Mouse (Mus musculus): Measurements from ENCODE around the gene Znhit1. TPM values are rescaled to one million over a fixed set of nuclear protein-coding genes. Genes with fewer than 3 reads are reported as not detected.

Znhit1 gene
- polyA plus RNA-seq (2014; fragmentation: Nextera tagmentation; extraction: Ambion mirVana) = 92.4 and 92.9 TPM in 2 replicates

DNA sequence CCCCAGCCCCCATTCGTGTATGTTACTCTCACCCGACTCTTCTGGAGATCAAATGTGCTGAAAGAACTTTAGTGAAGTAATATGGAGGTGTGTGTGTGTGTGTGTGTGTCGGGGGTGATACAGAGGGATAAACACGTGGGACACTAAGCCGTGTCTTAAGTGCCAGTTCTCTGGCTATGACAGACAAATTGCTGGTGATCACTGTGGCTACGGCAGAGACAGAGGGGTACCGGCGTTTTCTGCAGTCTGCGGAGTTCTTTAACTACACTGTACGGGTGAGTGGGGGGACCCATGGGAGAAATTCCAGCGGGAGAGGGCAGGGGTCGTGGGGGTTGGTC is at the start of gene Znhit1:
Znhit1 (minus strand) TSS at position 88 of the 338 bp plus-strand sequence.
- Histone ChIP-seq H3K4me2 (peak within 1 kb of the TSS; percentile 98), H3K4me1 (ENCODE audit: control insufficient read depth, insufficient read depth, low read length) (peaks cover 12% of the 10 kb centered on the region; the same call in 1 of the 2 replicates), H3K9ac (ENCODE audit: low read depth, low read length) (peak within 1 kb of the TSS; percentile 85), H3K27ac (ENCODE audit: low read depth, low read length) (peak within 1 kb of the TSS; percentile 94), H3K9me3 (replicated peaks; ENCODE audit: control insufficient read depth, low read length) (no peaks in the 10 kb centered on the region), H3K36me3 (ENCODE audit: control insufficient read depth, insufficient read depth, low read length) (peaks cover 24% of the 10 kb centered on the region), H3K27me3 (ENCODE audit: control insufficient read depth, insufficient read depth, low read length) (no peaks in the 10 kb centered on the region), H3K4me3 (ENCODE audit: low read depth, low read length) (peak within 1 kb of the TSS; percentile 82)
- ATAC-seq (replicated peaks; ENCODE audit: insufficient number of reproducible peaks, low FRiP score, low TSS enrichment) = no peak
- WGBS (ENCODE audit: insufficient replicate concordance) = 14% methylated on average over 12 of the region's 12 CpGs

DNA sequence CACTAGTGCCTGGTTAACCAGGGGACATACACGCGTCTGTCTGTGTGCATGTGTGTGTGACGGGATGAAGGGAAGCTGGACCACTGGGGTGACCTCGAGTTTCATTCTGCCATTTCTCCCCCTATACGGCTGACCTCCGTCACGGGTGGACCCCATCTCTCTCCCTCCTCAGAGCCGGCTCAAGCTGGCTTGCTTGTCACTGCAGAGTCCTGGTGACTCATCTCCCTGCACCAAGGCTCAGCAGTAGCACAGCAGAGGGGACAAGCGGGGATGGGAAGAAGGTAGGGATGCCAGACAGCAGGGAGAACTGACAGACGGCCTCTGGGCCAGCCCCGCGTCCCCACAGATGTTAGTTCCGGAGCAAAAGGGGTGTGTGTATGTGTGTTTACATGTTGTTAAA is 48.4 kb upstream of the Znhit1 start:
- Histone ChIP-seq H3K4me1 (ENCODE audit: control insufficient read depth, insufficient read depth, low read length) (peaks cover 13% of the 10 kb centered on the region), H3K9me3 (replicated peaks; ENCODE audit: control insufficient read depth, low read length) (no peaks in the 10 kb centered on the region), H3K27me3 (ENCODE audit: control insufficient read depth, insufficient read depth, low read length) (peaks cover 12% of the 10 kb centered on the region), H3K27ac (ENCODE audit: low read depth, low read length) (no peak overlapping the region), H3K4me2 (no peak overlapping the region), H3K36me3 (ENCODE audit: control insufficient read depth, insufficient read depth, low read length) (peaks cover 5% of the 10 kb centered on the region), H3K4me3 (ENCODE audit: low read depth, low read length) (no peak overlapping the region), H3K9ac (ENCODE audit: low read depth, low read length) (no peak overlapping the region)
- no peak for ATAC-seq (replicated peaks; ENCODE audit: insufficient number of reproducible peaks, low FRiP score, low TSS enrichment)
- WGBS (ENCODE audit: insufficient replicate concordance) = 78% methylated on average over 13 of the region's 13 CpGs

DNA sequence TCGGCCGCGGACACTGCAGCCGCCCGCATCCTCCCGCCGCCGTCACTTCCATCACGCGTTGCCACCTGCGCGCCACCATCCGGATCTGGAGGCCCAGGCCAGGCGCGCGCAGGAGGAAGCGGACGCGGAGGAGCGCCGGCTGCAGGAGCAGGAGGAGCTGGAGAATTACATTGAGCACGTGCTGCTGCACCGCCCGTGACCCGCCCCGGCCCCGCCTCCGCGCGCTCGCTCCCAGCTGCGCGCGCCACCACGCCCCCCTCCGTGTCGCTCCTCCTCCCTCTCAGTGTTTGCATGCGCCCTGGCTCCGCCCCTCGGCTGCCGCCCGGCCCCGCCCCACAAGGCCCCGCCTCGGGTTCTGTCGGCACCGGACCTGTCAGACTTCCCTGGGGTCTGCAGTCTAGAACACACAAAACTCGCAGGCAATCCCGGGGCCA is 44.8 kb upstream of the Znhit1 start:
- Histone ChIP-seq H3K4me1 (ENCODE audit: control insufficient read depth, insufficient read depth, low read length) (peaks cover 22% of the 10 kb centered on the region), H3K4me3 (ENCODE audit: low read depth, low read length) (peak overlapping the region; percentile 53), H3K9me3 (replicated peaks; ENCODE audit: control insufficient read depth, low read length) (no peaks in the 10 kb centered on the region), H3K27ac (ENCODE audit: low read depth, low read length) (no peak overlapping the region), H3K27me3 (ENCODE audit: control insufficient read depth, insufficient read depth, low read length) (peaks cover 46% of the 10 kb centered on the region), H3K9ac (ENCODE audit: low read depth, low read length) (no peak overlapping the region), H3K36me3 (ENCODE audit: control insufficient read depth, insufficient read depth, low read length) (no peaks in the 10 kb centered on the region; the same call in 1 of the 2 replicates), H3K4me2 (peak overlapping the region; percentile 99)
- WGBS (ENCODE audit: insufficient replicate concordance) = under 1% methylated on average over 48 of the region's 49 CpGs
- ATAC-seq (replicated peaks; ENCODE audit: insufficient number of reproducible peaks, low FRiP score, low TSS enrichment) = peak; percentile 78

GRCm38 (mm10) chr5:137032033-137032421 is 44.2 kb upstream of the Znhit1 start:
- Histone ChIP-seq H3K4me3 (ENCODE audit: low read depth, low read length) (peak overlapping the region; percentile 53), H3K9me3 (replicated peaks; ENCODE audit: control insufficient read depth, low read length) (no peaks in the 10 kb centered on the region), H3K4me1 (ENCODE audit: control insufficient read depth, insufficient read depth, low read length) (peaks cover 22% of the 10 kb centered on the region), H3K36me3 (ENCODE audit: control insufficient read depth, insufficient read depth, low read length) (no peaks in the 10 kb centered on the region; the same call in 1 of the 2 replicates), H3K4me2 (peak overlapping the region; percentile 99), H3K27me3 (ENCODE audit: control insufficient read depth, insufficient read depth, low read length) (peaks cover 49% of the 10 kb centered on the region), H3K27ac (ENCODE audit: low read depth, low read length) (no peak overlapping the region), H3K9ac (ENCODE audit: low read depth, low read length) (no peak overlapping the region)
- under 1% methylated on average over 31 of the region's 33 CpGs for WGBS (ENCODE audit: insufficient replicate concordance)
- no peak for ATAC-seq (replicated peaks; ENCODE audit: insufficient number of reproducible peaks, low FRiP score, low TSS enrichment)

GRCm38 (mm10) chr5:137031076-137032032 is 43.5 kb upstream of the Znhit1 start:
- Histone ChIP-seq H3K4me3 (ENCODE audit: low read depth, low read length) (peak overlapping the region; percentile 53), H3K36me3 (ENCODE audit: control insufficient read depth, insufficient read depth, low read length) (no peaks in the 10 kb centered on the region), H3K4me2 (peak overlapping the region; percentile 99), H3K9me3 (replicated peaks; ENCODE audit: control insufficient read depth, low read length) (no peaks in the 10 kb centered on the region), H3K27ac (ENCODE audit: low read depth, low read length) (no peak overlapping the region), H3K27me3 (ENCODE audit: control insufficient read depth, insufficient read depth, low read length) (peaks cover 55% of the 10 kb centered on the region), H3K4me1 (ENCODE audit: control insufficient read depth, insufficient read depth, low read length) (peaks cover 22% of the 10 kb centered on the region), H3K9ac (ENCODE audit: low read depth, low read length) (no peak overlapping the region)
- ATAC-seq (replicated peaks; ENCODE audit: insufficient number of reproducible peaks, low FRiP score, low TSS enrichment) = no peak
- WGBS (ENCODE audit: insufficient replicate concordance) = 2% methylated on average over 78 of the region's 78 CpGs

GRCm38 (mm10) chr5:137030416-137030810 is 42.6 kb upstream of the Znhit1 start:
- no peaks in the 10 kb centered on the region for H3K9me3 ChIP-seq (replicated peaks; ENCODE audit: control insufficient read depth, low read length)
- H3K4me3 ChIP-seq (ENCODE audit: low read depth, low read length) = no peak overlapping the region
- peaks cover 63% of the 10 kb centered on the region for H3K27me3 ChIP-seq (ENCODE audit: control insufficient read depth, insufficient read depth, low read length)
- H3K4me2 ChIP-seq = peak overlapping the region; percentile 71
- no peaks in the 10 kb centered on the region for H3K36me3 ChIP-seq (ENCODE audit: control insufficient read depth, insufficient read depth, low read length)
- ATAC-seq (replicated peaks; ENCODE audit: insufficient number of reproducible peaks, low FRiP score, low TSS enrichment) = no peak
- H3K4me1 ChIP-seq (ENCODE audit: control insufficient read depth, insufficient read depth, low read length) = peaks cover 22% of the 10 kb centered on the region
- H3K9ac ChIP-seq (ENCODE audit: low read depth, low read length) = no peak overlapping the region
- 12% methylated on average over 22 of the region's 22 CpGs for WGBS (ENCODE audit: insufficient replicate concordance)
- no peak overlapping the region for H3K27ac ChIP-seq (ENCODE audit: low read depth, low read length)

GRCm38 (mm10) chr5:137029643-137030415 is 42.0 kb upstream of the Znhit1 start:
- Histone ChIP-seq H3K9ac (ENCODE audit: low read depth, low read length) (no peak overlapping the region), H3K36me3 (ENCODE audit: control insufficient read depth, insufficient read depth, low read length) (no peaks in the 10 kb centered on the region), H3K9me3 (replicated peaks; ENCODE audit: control insufficient read depth, low read length) (no peaks in the 10 kb centered on the region), H3K27ac (ENCODE audit: low read depth, low read length) (no peak overlapping the region), H3K4me2 (peak overlapping the region; percentile 71), H3K27me3 (ENCODE audit: control insufficient read depth, insufficient read depth, low read length) (peaks cover 69% of the 10 kb centered on the region), H3K4me3 (ENCODE audit: low read depth, low read length) (peak overlapping the region; percentile 35), H3K4me1 (ENCODE audit: control insufficient read depth, insufficient read depth, low read length) (peaks cover 22% of the 10 kb centered on the region)
- 1% methylated on average over 52 of the region's 52 CpGs for WGBS (ENCODE audit: insufficient replicate concordance)
- ATAC-seq (replicated peaks; ENCODE audit: insufficient number of reproducible peaks, low FRiP score, low TSS enrichment) = peak; percentile 60

- no peaks in the 10 kb centered on the region for H3K9me3 ChIP-seq (replicated peaks; ENCODE audit: control insufficient read depth, low read length)
- peak overlapping the region; percentile 71 for H3K4me2 ChIP-seq
- H3K27me3 ChIP-seq (ENCODE audit: control insufficient read depth, insufficient read depth, low read length) = peaks cover 75% of the 10 kb centered on the region
- no peak for ATAC-seq (replicated peaks; ENCODE audit: insufficient number of reproducible peaks, low FRiP score, low TSS enrichment)
- H3K36me3 ChIP-seq (ENCODE audit: control insufficient read depth, insufficient read depth, low read length) = no peaks in the 10 kb centered on the region
- H3K4me3 ChIP-seq (ENCODE audit: low read depth, low read length) = peak overlapping the region; percentile 9; the same call in 1 of the 2 replicates
- H3K4me1 ChIP-seq (ENCODE audit: control insufficient read depth, insufficient read depth, low read length) = peaks cover 22% of the 10 kb centered on the region
- 2% methylated on average over 8 of the region's 8 CpGs for WGBS (ENCODE audit: insufficient replicate concordance)
- no peak overlapping the region for H3K9ac ChIP-seq (ENCODE audit: low read depth, low read length)
- H3K27ac ChIP-seq (ENCODE audit: low read depth, low read length) = no peak overlapping the region
These were observed 41.4 kb upstream of the Znhit1 start for GRCm38 (mm10) chr5:137029273-137029585.
